Mouse (Mus musculus) heart, postnatal 0 days (tissue): ENCODE results near the gene Csnk1g2.

Experiments
- CTCF ChIP-seq: IDR thresholded peaks from 2 replicates; pipeline ENCODE4 v1.5.1; 2016; ENCODE audit warnings: antibody characterized with exemption, control low read depth, low read depth
- EP300 ChIP-seq: IDR thresholded peaks from 2 replicates; pipeline ENCODE4 v1.6.1; 2016; ENCODE audit warnings: antibody characterized with exemption, low read depth

- no peak for TF ChIP-seq CTCF
- no peak for TF ChIP-seq EP300
Observed at GRCm38 (mm10) chr10:80610116-80610785, 12.4 kb upstream of the Csnk1g2 start.
